Mouse (Mus musculus) neural tube, embryonic 11.5 days (tissue): ENCODE measurements around the gene Nr3c2. TPM values are rescaled to one million over a fixed set of nuclear protein-coding genes. Genes with fewer than 3 reads are reported as not detected.

Experiments used
- ATAC-seq: fragments of 200-750 bp; cut with Nextera tagmentation; 2 replicates; pipeline ENCODE4 v1.8.0; 2017; ENCODE audit warnings: moderate number of reproducible peaks, mild to moderate bottlenecking, moderate TSS enrichment, moderate library complexity; ENCODE audit not compliant: insufficient read depth, low FRiP score, low TSS enrichment
- DNase-seq: peaks from one replicate; pipeline ENCODE4 v3.0.0-alpha.2; 2015; ENCODE audit warnings: low spot score
- H3K27ac ChIP-seq: fragments of 300-500 bp; sonication (generic); 2 replicates; pipeline ENCODE4 v1.5.1; 2014; ENCODE audit warnings: low read depth, mild to moderate bottlenecking, low read length
- H3K27me3 ChIP-seq: fragments of 300-500 bp; sonication (generic); 2 replicates; pipeline ENCODE4 v1.6.1; 2014; ENCODE audit warnings: mild to moderate bottlenecking, low read length, mixed read lengths; ENCODE audit not compliant: control insufficient read depth, insufficient read depth
- H3K36me3 ChIP-seq: fragments of 300-500 bp; sonication (generic); 2 replicates; pipeline ENCODE4 v1.6.1; 2014; ENCODE audit warnings: mild to moderate bottlenecking, low read length, moderate library complexity, mixed read lengths; ENCODE audit not compliant: control insufficient read depth, insufficient read depth
- H3K4me1 ChIP-seq: fragments of 300-500 bp; sonication (generic); 2 replicates; pipeline ENCODE4 v1.6.1; 2014; ENCODE audit warnings: low read length, mixed read lengths; ENCODE audit not compliant: control insufficient read depth, insufficient read depth
- H3K4me2 ChIP-seq: fragments of 300-500 bp; sonication (generic); 2 replicates; pipeline ENCODE4 v1.6.1; 2014; ENCODE audit warnings: low read depth, mild to moderate bottlenecking, moderate library complexity
- H3K4me3 ChIP-seq: fragments of 300-500 bp; sonication (generic); 2 replicates; pipeline ENCODE4 v1.5.1; 2014; ENCODE audit warnings: low read depth, low read length
- H3K9ac ChIP-seq: fragments of 300-500 bp; sonication (generic); 2 replicates; pipeline ENCODE4 v1.6.1; 2014; ENCODE audit warnings: mild to moderate bottlenecking, low read length
- H3K9me3 ChIP-seq: fragments of 300-500 bp; sonication (generic); 2 replicates; pipeline ENCODE4 v1.6.1; 2016; ENCODE audit warnings: low read length; ENCODE audit not compliant: control insufficient read depth
- WGBS: fragments of 180-500 bp; shearing (Covaris S2); extraction: QIAGEN DNeasy Blood & Tissue Kit; methylation state at CpG from one replicate; pipeline ENCODE4 v1.1.7; 2014; 5-methylcytosine and 5-hydroxymethylcytosine counted together
- polyA plus RNA-seq: library from polyadenylated mRNA; unstranded; fragments of >200 nt; fragmentation: Nextera tagmentation; extraction: Ambion mirVana; gene quantifications from 2 replicates; pipeline ENCODE4 v1.2.1, GENCODE M21; 2014

The Nr3c2 gene
- polyA plus RNA-seq, 1 experiment from 2014 or later = 1.2 TPM

GRCm38 (mm10) chr8:77121571-77121890 is 222.3 kb downstream of the Nr3c2 start:
- H3K4me3 ChIP-seq = no peak overlapping the region
- no peaks in the 10 kb centered on the region for H3K4me1 ChIP-seq
- H3K9ac ChIP-seq = no peak overlapping the region
- DNase-seq = no peak
- no peaks in the 10 kb centered on the region for H3K27me3 ChIP-seq
- no peak overlapping the region for H3K4me2 ChIP-seq
- no peaks in the 10 kb centered on the region for H3K36me3 ChIP-seq
- WGBS = 46% methylated on average over 1 of the region's 1 CpGs
- H3K27ac ChIP-seq = no peak overlapping the region
- H3K9me3 ChIP-seq = no peaks in the 10 kb centered on the region
- no peak for ATAC-seq

- ATAC-seq = no peak
- H3K27me3 ChIP-seq = no peaks in the 10 kb centered on the region
- no peaks in the 10 kb centered on the region for H3K36me3 ChIP-seq
- WGBS = 87% methylated on average over 5 of the region's 5 CpGs
- no peak for DNase-seq
- H3K4me3 ChIP-seq = no peak overlapping the region
- H3K9me3 ChIP-seq = no peaks in the 10 kb centered on the region
- H3K9ac ChIP-seq = no peak overlapping the region
- H3K4me2 ChIP-seq = no peak overlapping the region
- no peak overlapping the region for H3K27ac ChIP-seq
- no peaks in the 10 kb centered on the region for H3K4me1 ChIP-seq
These were observed 223.1 kb downstream of the Nr3c2 start for GRCm38 (mm10) chr8:77122300-77122699.

- DNase-seq (no peak), ATAC-seq (no peak)
- H3K36me3 ChIP-seq = no peaks in the 10 kb centered on the region
These were observed 226.5 kb downstream of the Nr3c2 start for GRCm38 (mm10) chr8:77125777-77126176.

GRCm38 (mm10) chr8:77128006-77128405 is 228.8 kb downstream of the Nr3c2 start:
- no peaks in the 10 kb centered on the region for H3K9me3 ChIP-seq
- WGBS = 84% methylated on average over 4 of the region's 4 CpGs
- no peaks in the 10 kb centered on the region for H3K27me3 ChIP-seq
- no peak overlapping the region for H3K4me3 ChIP-seq
- ATAC-seq = no peak
- no peaks in the 10 kb centered on the region for H3K4me1 ChIP-seq
- no peak for DNase-seq
- no peak overlapping the region for H3K27ac ChIP-seq
- H3K9ac ChIP-seq = no peak overlapping the region
- no peak overlapping the region for H3K4me2 ChIP-seq
- no peaks in the 10 kb centered on the region for H3K36me3 ChIP-seq

More at GRCm38 (mm10) chr8:77125777-77126176, 226.5 kb downstream of the Nr3c2 start:
- 91% methylated on average over 7 of the region's 7 CpGs for WGBS
- H3K9me3 ChIP-seq = no peaks in the 10 kb centered on the region
- no peak overlapping the region for H3K4me2 ChIP-seq
- H3K4me1 ChIP-seq = no peaks in the 10 kb centered on the region
- H3K9ac ChIP-seq = no peak overlapping the region
- no peaks in the 10 kb centered on the region for H3K27me3 ChIP-seq
- no peak overlapping the region for H3K27ac ChIP-seq
- H3K4me3 ChIP-seq = no peak overlapping the region

GRCm38 (mm10) chr8:77132903-77133637 is 233.8 kb downstream of the Nr3c2 start:
- 43% methylated on average over 11 of the region's 11 CpGs for WGBS
- no peak overlapping the region for H3K4me2 ChIP-seq
- no peak overlapping the region for H3K9ac ChIP-seq
- DNase-seq = no peak
- H3K4me1 ChIP-seq = no peaks in the 10 kb centered on the region
- no peaks in the 10 kb centered on the region for H3K36me3 ChIP-seq
- no peak overlapping the region for H3K4me3 ChIP-seq
- H3K27me3 ChIP-seq = no peaks in the 10 kb centered on the region
- H3K9me3 ChIP-seq = no peaks in the 10 kb centered on the region
- no peak for ATAC-seq
- H3K27ac ChIP-seq = no peak overlapping the region

GRCm38 (mm10) chr8:77133797-77134385 is 234.6 kb downstream of the Nr3c2 start:
- no peaks in the 10 kb centered on the region for H3K27me3 ChIP-seq
- WGBS = 54% methylated on average over 7 of the region's 7 CpGs
- H3K4me1 ChIP-seq = no peaks in the 10 kb centered on the region
- no peak overlapping the region for H3K4me2 ChIP-seq
- DNase-seq (peak; percentile 12), ATAC-seq (no peak)
- no peak overlapping the region for H3K27ac ChIP-seq
- no peaks in the 10 kb centered on the region for H3K9me3 ChIP-seq
- no peak overlapping the region for H3K9ac ChIP-seq
- no peaks in the 10 kb centered on the region for H3K36me3 ChIP-seq
- H3K4me3 ChIP-seq = no peak overlapping the region

GRCm38 (mm10) chr8:77145285-77145684 is 246.0 kb downstream of the Nr3c2 start:
- H3K27ac ChIP-seq = no peak overlapping the region
- no peak overlapping the region for H3K9ac ChIP-seq
- H3K27me3 ChIP-seq = no peaks in the 10 kb centered on the region
- no peaks in the 10 kb centered on the region for H3K9me3 ChIP-seq
- H3K36me3 ChIP-seq = no peaks in the 10 kb centered on the region
- WGBS = 87% methylated on average over 3 of the region's 3 CpGs
- H3K4me1 ChIP-seq = no peaks in the 10 kb centered on the region
- DNase-seq (no peak), ATAC-seq (no peak)
- H3K4me2 ChIP-seq = no peak overlapping the region
- H3K4me3 ChIP-seq = no peak overlapping the region

- no peaks in the 10 kb centered on the region for H3K27me3 ChIP-seq
- H3K9me3 ChIP-seq = no peaks in the 10 kb centered on the region
- H3K27ac ChIP-seq = no peak overlapping the region
- no peaks in the 10 kb centered on the region for H3K4me1 ChIP-seq
- H3K4me3 ChIP-seq = no peak overlapping the region
- no peak for ATAC-seq
- no peak overlapping the region for H3K4me2 ChIP-seq
- H3K9ac ChIP-seq = no peak overlapping the region
- DNase-seq = no peak
- H3K36me3 ChIP-seq = no peaks in the 10 kb centered on the region
- 48% methylated on average over 3 of the region's 3 CpGs for WGBS
These were observed 255.3 kb downstream of the Nr3c2 start for GRCm38 (mm10) chr8:77154496-77154895.

- WGBS = 96% methylated on average over 6 of the region's 6 CpGs
These were observed 270.1 kb downstream of the Nr3c2 start for GRCm38 (mm10) chr8:77169320-77169719.

More at GRCm38 (mm10) chr8:77169320-77169719, 270.1 kb downstream of the Nr3c2 start:
- no peaks in the 10 kb centered on the region for H3K9me3 ChIP-seq
- no peaks in the 10 kb centered on the region for H3K36me3 ChIP-seq
- no peaks in the 10 kb centered on the region for H3K4me1 ChIP-seq
- H3K9ac ChIP-seq = no peak overlapping the region
- no peaks in the 10 kb centered on the region for H3K27me3 ChIP-seq
- DNase-seq = no peak
- ATAC-seq = no peak
- no peak overlapping the region for H3K27ac ChIP-seq
- no peak overlapping the region for H3K4me2 ChIP-seq
- no peak overlapping the region for H3K4me3 ChIP-seq
